Mouse (Mus musculus) spleen, postnatal 4 days (tissue): Measurements from ENCODE around the gene Smarca2.

ENCODE experiments used
- DNase-seq, 2 experiments: peaks; one replicate each; pipeline ENCODE4 v3.0.0; 2022; ENCODE audit warnings: low spot score in 2 of 2

Smarca2 gene

DNA sequence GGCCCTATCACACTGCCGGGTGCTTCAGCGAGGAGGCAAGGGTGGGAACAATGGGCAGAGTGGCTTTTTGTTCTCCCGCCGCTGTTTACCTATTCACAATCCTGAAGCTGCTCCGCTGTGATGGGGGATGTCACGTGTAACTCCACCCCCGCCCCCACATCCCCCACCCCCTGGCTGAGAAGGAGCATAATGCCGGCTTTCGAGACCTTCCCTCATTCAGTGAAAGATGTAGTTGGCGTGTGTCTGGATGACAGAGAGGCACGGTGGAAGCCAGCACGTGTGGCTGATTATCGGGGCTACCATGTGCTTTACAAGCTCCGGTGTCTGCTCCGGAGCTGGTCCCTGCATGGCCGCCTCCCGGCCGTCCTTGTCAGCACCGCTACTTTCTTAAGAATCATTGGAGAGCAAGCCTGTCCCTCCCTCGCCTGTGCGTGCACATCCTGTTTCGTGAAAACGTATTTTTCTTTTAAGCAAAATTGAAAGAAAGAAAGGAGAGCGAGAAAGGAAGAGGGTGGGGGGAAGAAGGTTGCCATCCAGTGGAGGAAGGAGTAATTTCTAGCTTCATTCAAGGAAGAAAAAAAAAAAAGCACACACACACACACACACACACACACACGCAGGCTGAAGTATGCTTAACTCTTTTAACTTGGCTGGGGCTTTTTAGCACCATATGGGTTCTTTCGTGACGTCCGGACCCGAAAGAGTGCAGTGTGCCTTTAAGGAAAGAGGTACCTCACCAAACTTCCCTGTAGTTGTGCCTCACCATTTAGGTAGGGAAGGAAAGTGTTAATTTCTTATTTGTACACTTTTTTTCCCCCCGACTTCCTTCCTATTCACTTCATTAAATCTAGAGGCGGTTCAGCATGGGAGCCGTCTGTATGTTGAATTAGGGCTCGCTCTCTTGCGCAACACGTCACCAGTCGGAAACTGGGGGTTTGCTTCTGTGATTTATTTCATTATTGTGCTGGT lies 143.0 kb downstream of the Smarca2 start:
- DNase-seq, result peak in 1 of 2 experiments; percentile 24

DNA sequence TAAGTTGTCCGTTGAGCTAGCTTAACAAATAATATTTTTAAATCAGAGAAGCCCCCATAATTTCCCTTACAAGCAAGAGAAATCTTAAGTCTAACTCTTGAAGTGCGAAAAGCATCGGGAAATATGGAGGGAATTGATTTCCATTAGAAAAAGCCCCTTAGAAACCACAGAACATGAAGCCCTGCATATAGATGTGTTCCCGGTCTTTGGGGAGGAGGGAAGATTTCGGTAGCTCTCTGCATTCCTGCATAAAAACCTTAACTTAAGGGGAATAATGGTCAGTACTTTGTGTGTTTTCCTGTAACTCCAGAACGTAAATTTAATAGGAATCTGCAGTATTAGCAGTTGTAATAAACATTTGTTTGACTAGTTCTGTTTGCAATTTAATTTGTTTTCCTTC lies 143.8 kb downstream of the Smarca2 start:
- no peak for DNase-seq

DNA sequence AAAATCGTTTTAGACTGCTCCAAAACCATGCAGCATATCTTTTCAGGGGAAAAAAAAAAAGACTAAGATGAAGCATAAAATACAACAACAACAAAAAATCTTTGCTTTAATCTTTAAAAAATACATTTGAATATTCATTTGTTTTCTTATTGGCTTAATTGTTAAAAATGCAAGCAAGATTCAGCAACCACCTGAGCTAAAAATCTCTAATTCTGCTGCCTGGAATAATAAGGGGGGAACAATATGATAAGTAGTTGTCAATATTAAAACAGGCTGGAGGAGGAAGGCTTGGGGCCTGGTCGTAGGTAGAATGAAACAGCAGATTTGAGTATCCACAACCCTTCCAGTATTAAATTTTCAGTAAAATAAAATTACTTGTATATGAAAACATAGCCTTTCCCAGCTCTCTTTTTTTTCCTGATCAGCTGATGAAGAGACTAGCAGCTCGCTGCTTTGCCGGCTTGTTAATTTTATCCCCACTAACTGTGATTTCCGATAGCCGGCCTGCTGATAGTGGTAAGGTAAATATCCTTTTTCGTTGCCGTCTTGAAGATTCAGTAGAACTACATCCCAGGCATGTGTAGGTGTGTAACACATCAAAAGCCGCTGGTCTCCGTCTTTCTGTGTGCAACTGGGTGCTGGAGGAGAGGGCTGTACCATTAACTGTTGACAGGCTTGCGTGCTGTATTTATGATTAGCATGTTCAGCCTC lies 144.7 kb downstream of the Smarca2 start:
- DNase-seq, result no peak

DNA sequence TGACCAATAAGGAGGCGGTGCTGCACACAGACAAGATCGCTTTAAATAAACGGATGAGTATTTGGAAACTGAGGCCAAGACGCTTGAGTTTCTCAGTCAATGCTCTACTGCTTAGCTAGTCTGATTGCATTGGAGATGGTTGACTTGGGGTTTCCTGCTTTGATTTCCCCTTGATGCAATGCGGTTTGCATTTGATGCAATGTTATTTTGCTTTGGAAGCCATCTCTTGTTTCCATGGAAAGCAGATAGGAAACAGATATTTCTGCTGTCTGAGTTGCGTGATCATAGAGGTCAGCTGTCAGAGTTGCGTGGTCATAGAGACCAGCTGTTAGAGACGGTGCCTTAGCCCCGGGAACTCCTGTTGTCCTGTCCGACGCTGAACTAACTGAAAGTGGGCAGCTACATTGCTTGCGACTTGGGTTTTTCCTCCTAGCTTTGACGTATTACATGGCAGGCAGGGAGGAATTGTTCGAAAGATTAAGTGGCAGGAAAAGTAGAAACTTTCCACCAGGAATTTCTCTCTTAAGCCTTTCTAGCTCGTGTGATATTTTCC lies 147.8 kb downstream of the Smarca2 start:
- no peak for DNase-seq

DNA sequence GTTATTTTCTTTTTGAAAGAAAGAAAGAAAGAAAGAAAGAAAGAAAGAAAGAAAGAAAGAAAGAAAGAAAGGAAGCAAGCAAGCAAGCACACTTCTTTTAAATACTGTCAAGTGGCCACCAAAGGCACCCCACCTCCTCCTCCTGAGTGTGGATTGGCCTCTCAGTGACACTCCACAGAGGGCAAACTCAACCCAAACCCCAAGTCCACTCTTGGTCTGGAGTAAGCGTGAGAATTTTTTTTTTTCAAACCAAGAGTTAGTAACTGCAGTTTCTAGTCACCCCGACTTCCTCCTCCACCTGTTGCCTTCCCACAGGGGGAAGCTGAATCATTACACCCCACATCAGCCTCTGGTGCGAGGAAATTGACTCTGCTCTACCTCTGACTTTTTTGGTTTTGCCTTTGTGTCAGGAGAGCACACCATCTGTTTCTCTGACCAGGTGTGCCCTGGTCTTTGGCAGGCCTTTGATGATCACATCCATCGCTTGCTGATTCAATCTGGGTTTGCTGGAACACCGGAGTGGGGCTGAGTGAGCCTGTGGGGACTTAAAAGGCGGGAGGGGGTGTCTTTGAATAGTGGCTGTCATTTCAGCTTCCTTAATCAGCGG lies 148.5 kb downstream of the Smarca2 start:
- no peak for DNase-seq

DNA sequence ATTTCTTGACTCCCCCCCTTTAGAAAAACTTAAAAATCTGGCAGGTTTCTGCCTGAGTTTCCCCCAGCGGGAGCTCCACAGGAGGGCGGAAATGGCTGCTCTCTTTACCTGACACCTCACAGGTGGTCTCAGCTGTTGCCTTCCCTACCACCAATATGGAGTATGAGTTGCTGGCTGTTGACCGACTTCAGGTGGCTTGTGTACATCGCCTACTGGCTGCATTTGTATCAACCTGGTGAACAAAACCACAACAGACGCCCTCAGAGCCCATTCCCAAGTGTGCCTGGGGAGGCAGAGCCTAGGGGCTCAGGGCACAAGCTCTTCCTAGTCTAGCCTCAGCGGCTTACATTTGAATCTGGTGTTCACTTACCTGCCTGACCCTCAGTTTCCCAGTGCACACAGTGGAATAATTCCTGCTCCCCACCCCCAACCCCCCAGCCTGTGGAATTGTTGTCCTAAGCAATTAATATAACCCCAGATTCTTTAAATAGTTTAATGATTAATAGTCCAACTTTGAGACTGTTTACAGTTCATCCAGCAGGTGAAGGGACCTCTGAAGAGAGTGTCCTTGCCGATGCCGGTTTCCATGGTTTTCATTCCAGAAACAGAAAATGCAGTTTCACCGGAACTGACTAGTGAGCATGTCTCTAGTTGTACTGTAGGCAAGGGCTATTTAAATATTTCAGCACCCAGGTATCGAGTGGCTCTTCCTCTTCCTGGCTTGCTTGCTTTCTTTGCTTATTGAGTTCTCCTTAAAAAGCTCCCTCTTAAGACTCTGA lies 149.4 kb downstream of the Smarca2 start:
- DNase-seq, result no peak

DNA sequence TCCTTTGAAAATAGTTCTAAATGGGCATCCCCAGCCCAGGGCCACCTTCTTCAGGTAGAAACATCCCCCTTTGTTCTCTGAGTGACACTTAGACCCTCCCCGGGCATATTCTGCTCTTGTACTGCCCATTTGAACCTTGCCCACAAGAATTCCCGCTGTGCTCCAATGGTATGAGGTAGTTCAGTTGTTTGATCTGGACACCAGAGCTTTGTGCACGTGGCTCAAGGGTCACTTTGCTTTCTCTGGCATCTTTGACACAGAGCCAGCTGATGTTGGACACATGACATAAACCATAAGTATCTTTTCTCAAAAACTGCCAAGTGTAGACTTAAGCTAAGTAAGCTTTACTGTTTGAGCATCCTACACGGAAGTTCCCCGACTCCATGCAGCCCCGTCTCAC lies 151.1 kb downstream of the Smarca2 start:
- no peak for DNase-seq

DNA sequence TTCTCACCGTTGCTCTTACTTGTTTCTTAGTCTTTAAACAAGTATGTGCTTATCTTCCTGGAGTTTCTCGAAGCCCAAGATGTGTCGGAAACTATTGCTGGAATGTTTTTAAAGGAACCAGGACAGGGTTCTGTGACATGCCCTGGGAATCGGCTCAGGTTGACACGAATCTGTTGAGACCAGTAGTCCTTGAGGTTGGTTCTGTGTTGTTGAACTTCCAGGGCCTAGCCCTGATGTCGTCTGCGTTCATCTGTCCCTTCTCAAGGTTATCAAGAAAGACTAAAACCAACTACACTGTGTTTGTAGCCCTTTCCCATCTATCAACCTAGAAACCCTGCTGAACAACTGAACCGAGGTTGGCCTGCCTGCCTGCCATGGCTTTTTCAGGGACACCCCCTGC lies 151.5 kb downstream of the Smarca2 start:
- DNase-seq, result no peak

DNA sequence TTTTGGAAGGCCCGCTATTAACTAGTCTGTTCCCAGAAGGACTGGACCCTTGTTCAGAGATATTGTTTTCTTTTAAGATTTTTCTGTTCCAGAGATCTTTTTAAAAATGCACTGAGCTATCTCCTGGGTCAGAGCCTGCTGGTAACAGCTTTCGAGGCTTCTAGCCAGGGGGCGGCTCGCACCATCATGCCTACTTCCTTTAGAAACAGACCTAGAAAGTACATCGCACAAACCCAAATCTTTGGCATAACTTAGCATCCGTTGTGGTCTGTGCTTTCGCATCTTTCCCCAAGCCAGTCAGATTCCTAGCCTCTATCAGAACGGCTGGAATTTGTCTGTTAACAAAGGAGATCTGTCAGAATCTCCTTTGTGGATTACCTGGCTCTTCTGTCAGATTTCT lies 153.3 kb downstream of the Smarca2 start:
- no peak for DNase-seq

DNA sequence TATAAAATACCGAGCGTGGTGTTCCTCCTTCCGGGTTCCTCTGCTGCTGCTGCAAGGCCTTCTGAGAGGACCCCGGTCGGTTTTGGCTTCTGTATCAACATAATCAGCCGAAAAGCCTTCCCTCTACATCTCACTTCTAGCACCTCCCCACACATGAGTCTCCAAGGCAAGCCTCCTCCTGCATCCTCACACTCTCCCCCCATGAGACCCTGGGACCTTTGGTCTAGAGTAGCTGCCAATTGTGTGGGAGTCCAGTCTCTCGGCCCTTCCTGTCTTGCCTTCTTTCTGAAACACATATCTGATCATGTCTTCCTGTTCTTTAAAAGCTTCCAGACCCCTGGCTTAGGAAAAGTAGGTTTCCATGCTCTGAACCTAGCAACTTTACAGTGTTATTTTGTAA lies 153.8 kb downstream of the Smarca2 start:
- no peak for DNase-seq

DNA sequence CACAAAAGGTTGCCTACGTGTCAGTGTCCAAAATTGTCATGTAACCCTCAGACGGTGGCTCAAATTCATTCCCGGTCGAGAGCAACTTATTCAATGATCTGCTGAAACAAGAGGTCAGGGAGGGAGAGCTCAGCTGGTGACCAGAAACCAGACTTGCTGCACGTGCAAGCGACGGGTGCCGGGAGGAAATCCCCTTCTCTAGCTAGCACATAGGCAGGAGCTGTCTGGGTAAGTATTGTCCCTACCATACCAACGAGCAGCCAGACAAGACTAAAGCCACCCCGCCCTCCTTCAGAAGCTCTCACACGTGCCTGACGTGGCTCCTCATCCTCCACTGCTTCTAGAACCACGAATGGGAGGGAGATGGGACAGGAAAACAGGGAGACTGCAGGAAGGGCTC lies 154.4 kb downstream of the Smarca2 start:
- no peak for DNase-seq

DNA sequence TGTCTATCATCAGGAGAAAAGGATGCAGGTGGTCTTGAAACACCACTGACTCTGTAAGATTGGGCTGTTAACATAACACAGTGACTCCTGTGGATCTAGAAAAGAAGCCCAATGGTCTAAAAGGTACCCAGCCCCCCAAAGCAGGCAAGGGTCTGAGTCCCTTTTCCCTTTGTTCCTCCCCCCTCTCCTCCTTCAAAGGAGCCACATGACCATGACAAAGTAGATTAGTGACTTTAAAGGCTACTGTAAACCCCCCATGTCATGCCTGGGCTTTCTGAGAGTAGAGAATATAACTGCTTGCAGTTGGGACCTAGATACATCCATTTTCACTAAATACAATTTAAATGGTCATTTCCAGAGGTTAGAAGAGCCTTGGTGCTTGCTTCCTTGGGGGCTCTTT lies 156.4 kb downstream of the Smarca2 start:
- DNase-seq, result no peak

DNA sequence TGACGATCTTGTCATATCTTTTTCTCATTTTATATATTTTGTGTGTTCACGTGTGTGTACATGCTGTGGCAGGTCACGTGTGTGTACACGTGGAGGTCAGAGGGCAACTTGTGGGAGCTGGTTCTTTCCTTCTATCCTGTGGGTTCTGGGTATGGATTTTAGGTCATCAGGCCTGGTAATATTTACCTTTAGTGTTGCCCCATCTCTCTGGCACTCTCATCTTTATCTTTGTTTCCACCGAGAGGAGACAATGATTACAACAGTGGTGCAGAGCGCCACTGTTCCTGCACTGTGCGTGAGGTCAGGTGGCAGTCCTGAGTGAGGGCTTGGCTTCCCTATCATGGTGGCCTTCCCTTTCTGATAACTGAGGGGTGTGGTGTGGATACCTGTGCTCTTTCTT lies 160.6 kb downstream of the Smarca2 start:
- DNase-seq, result no peak

DNA sequence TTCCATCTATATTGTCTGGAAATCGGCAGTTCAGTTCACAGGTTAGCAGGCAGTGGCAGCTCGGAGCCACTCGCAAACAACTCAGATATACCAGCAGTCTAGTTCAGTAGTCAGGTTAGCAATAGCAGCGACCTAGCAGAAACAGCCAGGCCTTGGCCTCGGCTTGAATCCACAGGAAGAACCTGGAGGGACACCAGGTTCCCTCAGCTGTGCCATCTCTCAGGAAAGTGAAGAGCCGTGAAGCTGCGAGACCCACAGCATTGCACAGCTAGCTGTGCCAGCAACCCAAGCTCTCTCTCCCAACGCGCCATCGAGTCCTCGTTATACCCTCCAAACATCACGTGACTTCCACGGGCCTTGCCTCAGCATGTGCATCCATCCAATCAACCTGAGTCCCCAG lies 162.6 kb downstream of the Smarca2 start:
- no peak for DNase-seq

DNA sequence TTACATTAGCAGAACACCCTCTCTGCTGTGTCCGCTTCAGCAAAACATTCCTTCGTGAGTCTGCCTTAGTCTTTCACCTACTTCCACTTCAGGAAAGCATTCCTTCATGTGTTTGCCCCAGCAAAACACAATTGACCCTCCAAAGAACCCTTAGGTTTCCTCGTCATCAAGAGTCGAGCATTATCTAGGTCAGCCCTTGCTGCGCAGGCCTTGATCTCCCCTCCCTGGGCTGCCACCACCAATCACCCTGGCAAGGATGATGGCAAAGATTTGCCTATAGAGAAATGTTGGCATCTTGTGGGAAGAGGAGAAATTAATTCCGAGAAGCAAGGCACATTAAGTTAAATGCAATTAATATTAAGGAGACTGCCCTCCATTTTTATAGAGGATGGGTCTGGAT lies 163.1 kb downstream of the Smarca2 start:
- DNase-seq, result no peak

DNA sequence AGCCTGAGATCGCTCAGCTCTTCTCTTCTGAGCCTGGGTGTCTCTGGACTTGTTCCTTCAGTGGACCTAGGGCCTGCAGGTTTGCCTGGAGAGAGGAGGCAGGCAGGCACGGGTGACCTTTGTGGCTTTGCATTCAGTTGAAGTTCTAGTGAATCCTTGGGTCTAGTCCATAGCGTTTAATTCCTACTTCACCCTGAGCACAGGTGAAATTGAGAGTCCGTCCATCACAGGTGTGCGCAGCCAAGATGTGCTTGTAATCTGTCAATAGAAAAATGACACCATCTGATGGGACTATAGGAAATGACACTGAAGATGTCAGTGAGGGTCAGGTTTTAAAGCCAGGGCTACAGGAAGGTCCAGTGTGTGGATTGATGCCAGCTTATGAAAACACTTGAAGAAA lies 164.0 kb downstream of the Smarca2 start:
- no peak for DNase-seq

DNA sequence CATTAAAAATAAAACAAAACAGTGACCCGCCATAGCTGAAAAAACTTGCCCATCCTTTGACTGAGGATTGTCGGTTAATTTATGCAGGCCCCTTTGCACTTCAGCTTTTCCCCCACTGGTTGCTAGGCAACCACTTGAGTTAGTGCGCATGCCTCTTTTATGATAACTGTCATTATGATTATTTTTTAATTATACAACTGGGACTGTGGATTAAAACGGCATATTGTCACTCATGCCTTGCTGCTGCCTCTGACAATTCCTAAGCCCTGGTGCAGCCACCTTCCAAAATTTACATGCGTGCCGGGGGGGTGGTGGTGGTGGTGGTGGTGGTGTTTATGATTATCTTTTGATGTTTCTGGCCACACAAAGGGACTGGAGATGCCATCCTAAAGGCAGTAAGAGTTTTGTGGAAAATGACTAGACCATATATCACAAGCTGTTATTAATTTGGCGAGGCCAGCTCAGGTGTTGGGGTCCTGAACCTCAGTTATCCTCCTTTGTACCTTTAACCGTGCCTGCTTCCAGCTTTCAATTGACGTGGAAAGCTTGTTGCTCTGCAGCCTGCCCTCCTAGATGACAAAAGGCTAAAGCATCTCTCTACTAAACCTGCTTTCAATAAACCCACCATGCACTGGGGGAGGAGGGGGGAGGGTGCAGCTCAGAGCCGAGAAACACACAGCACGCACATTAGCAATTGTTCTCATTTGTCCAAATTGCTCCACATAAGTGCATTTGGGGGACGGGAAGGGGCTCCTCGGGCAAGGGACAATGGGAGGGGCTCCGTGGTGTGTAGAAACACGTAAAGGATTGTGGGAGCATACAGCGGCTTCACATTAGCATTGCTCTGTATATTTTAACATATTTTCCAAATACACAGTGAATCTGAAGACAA lies 165.0 kb downstream of the Smarca2 start:
- no peak for DNase-seq

DNA sequence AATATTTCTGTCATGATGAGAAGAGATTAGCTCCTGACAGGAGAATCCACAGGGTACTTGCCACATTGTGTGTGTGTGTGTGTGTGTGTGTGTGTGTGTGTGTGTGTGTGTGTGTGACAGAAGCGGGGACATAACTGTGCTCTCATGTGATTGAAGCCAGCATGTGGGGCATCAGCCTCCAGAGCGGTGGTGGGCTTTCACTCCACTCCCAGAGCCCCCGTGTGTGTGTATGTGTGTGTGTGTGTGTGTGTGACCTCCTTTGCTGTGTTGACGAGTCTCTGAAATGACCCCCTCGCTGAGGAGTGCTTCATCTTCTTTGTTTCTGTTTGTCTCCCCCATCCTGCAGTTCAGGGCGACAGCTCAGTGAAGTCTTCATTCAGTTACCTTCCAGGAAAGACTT lies 165.7 kb downstream of the Smarca2 start:
- DNase-seq, result no peak

DNA sequence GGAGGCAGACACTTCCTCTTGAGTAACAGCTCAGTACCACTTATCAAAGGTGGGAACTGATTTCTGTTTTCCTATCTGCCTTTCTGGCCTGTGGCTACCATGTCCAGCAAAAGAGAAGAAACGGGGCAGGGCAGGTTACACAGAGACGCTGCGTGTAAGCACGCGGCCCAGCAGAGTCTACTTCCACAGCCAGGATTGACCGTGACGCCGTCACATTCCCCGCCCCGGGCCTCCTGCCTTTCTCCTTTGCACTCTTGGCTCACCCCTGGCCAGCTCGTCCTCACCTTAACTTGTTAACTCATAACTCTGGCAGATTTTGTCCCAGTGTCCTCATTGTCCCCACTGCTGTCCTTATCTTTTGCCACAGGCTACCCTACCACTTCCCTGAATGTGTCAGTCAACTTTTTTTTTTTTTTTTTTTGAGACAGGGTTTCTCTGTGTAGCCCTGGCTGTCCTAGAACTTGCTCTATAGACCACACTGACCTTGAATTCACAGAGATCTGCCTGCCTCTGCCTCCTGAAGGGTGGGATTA lies 167.3 kb downstream of the Smarca2 start:
- DNase-seq, result no peak
